Mouse (Mus musculus) bone marrow macrophage, adult 2 months (primary cell): ENCODE measurements around the gene Zfp384.

Experiments
- CTCF ChIP-seq: IDR thresholded peaks from 2 replicates; pipeline ENCODE4 v1.5.1; 2012; ENCODE audit warnings: low read depth, mild to moderate bottlenecking, low read length, moderate library complexity
- POLR2A ChIP-seq: IDR thresholded peaks from 2 replicates; pipeline ENCODE4 v1.6.1; 2012; ENCODE audit warnings: mild to moderate bottlenecking, low read depth, low read length, borderline replicate concordance

GRCm38 (mm10) chr6:124998066-124998465 lies 10.9 kb upstream of the Zfp384 start:
- TF ChIP-seq POLR2A (no peak), CTCF (no peak)
